Mouse (Mus musculus) MEL (cell line): ENCODE data around the gene Caskin1. TPM values are rescaled to one million over a fixed set of nuclear protein-coding genes. Genes with fewer than 3 reads are reported as not detected.

ENCODE experiments used
- DNase-seq: peaks from one replicate; pipeline ENCODE4 v3.0.0; 2011; ENCODE audit warnings: low read depth, low spot score
- H3K27ac ChIP-seq: 2 replicates; pipeline ENCODE4 v1.5.1; 2012; ENCODE audit warnings: low read depth, mild to moderate bottlenecking, control low read depth, low read length, moderate library complexity; ENCODE audit not compliant: control insufficient read depth
- H3K27me3 ChIP-seq, 2 experiments: fragments of 150-350 bp in 1 of 2; sonication (generic) in 1 of 2; 2 replicates each; pipeline ENCODE4 v1.6.1; 2012; ENCODE audit warnings: low read length in 2 of 2, mild to moderate bottlenecking in 2 of 2, improper control_type of control experiment in 1 of 2, moderate library complexity in 1 of 2; ENCODE audit not compliant: insufficient read depth in 2 of 2, control insufficient read depth in 1 of 2
- H3K36me3 ChIP-seq, 2 experiments: 2 replicates each; pipeline ENCODE4 v1.6.1; 2012 to 2014; ENCODE audit warnings: low read length in 2 of 2, improper control_type of control experiment in 1 of 2, inconsistent platforms in 1 of 2, mild to moderate bottlenecking in 1 of 2; ENCODE audit not compliant: insufficient read depth in 2 of 2, control insufficient read depth in 1 of 2
- H3K4me1 ChIP-seq, 2 experiments: fragments of 150-350 bp in 1 of 2; sonication (generic) in 1 of 2; 2 replicates each; pipeline ENCODE4 v1.6.1; 2012; ENCODE audit warnings: low read length in 2 of 2, improper control_type of control experiment in 1 of 2, mild to moderate bottlenecking in 1 of 2; ENCODE audit not compliant: insufficient read depth in 2 of 2, control insufficient read depth in 1 of 2
- H3K4me3 ChIP-seq, 2 experiments: fragments of 150-350 bp in 1 of 2; sonication (generic) in 1 of 2; 2 replicates each; pipeline ENCODE4 v1.5.1; 2012; ENCODE audit warnings: low read depth in 2 of 2, low read length in 2 of 2, mild to moderate bottlenecking in 2 of 2, moderate library complexity in 2 of 2, control low read depth in 1 of 2, improper control_type of control experiment in 1 of 2; ENCODE audit not compliant: control insufficient read depth in 1 of 2, insufficient read depth in 1 of 2
- H3K79me2 ChIP-seq: 2 replicates; pipeline ENCODE4 v1.6.1; 2012; ENCODE audit warnings: mild to moderate bottlenecking, low read length, moderate library complexity; ENCODE audit not compliant: control insufficient read depth, poor library complexity, insufficient read depth
- H3K9ac ChIP-seq: 2 replicates; pipeline ENCODE4 v1.6.1; 2012; ENCODE audit warnings: low read depth, mild to moderate bottlenecking, control low read depth, low read length, moderate library complexity; ENCODE audit not compliant: control insufficient read depth, poor library complexity, severe bottlenecking
- H3K9me3 ChIP-seq: fragments of 150-350 bp; sonication (generic); replicated peaks from 2 replicates; pipeline ENCODE4 v1.6.1; 2012; ENCODE audit warnings: mild to moderate bottlenecking, low read length, improper control_type of control experiment, moderate library complexity; ENCODE audit not compliant: insufficient read depth
- BHLHE40 ChIP-seq: IDR thresholded peaks from 2 replicates; pipeline ENCODE4 v1.6.1; 2012; ENCODE audit warnings: low read depth, mild to moderate bottlenecking, inconsistent platforms, low read length, improper control_type of control experiment, borderline replicate concordance
- CHD2 ChIP-seq: IDR thresholded peaks from 2 replicates; pipeline ENCODE4 v1.6.1; 2011; ENCODE audit warnings: low read length, improper control_type of control experiment
- E2F4 ChIP-seq: IDR thresholded peaks from 2 replicates; pipeline ENCODE4 v1.6.1; 2011; ENCODE audit warnings: low read depth, low read length, improper control_type of control experiment, borderline replicate concordance
- ELF1 ChIP-seq: IDR thresholded peaks from 2 replicates; pipeline ENCODE4 v1.6.1; 2014; ENCODE audit warnings: low read depth, mild to moderate bottlenecking, inconsistent platforms, low read length, improper control_type of control experiment, moderate library complexity
- EP300 ChIP-seq, 2 experiments: IDR thresholded peaks; 2 replicates each; pipeline ENCODE4 v1.6.1; 2011; ENCODE audit warnings: improper control_type of control experiment in 2 of 2, low read length in 2 of 2, low read depth in 1 of 2, mild to moderate bottlenecking in 1 of 2
- GABPA ChIP-seq: IDR thresholded peaks from 2 replicates; pipeline ENCODE4 v1.6.1; 2012; ENCODE audit warnings: low read depth, mild to moderate bottlenecking, inconsistent platforms, low read length, improper control_type of control experiment, moderate library complexity
- JUND ChIP-seq: IDR thresholded peaks from 2 replicates; pipeline ENCODE4 v1.6.1; 2011; ENCODE audit warnings: low read depth, mild to moderate bottlenecking, improper control_type of control experiment, low read length
- MAFK ChIP-seq: IDR thresholded peaks from 2 replicates; pipeline ENCODE4 v1.6.1; 2011; ENCODE audit warnings: low read depth, mild to moderate bottlenecking, low read length, improper control_type of control experiment, borderline replicate concordance
- MEF2A ChIP-seq: IDR thresholded peaks from 2 replicates; pipeline ENCODE4 v1.6.1; 2014; ENCODE audit warnings: low read depth, mild to moderate bottlenecking, inconsistent platforms, low read length, improper control_type of control experiment; ENCODE audit not compliant: poor library complexity, insufficient replicate concordance, severe bottlenecking; ENCODE audit errors: extremely low read depth
- MXI1 ChIP-seq: IDR thresholded peaks from 2 replicates; pipeline ENCODE4 v1.6.1; 2011; ENCODE audit warnings: mild to moderate bottlenecking, low read depth, low read length, improper control_type of control experiment
- NELFE ChIP-seq: IDR thresholded peaks from 2 replicates; pipeline ENCODE4 v1.6.1; 2011; ENCODE audit warnings: low read depth, low read length, improper control_type of control experiment
- NRF1 ChIP-seq: IDR thresholded peaks from 2 replicates; pipeline ENCODE4 v1.6.1; 2014; ENCODE audit warnings: low read depth, mild to moderate bottlenecking, inconsistent platforms, low read length, improper control_type of control experiment, moderate library complexity; ENCODE audit not compliant: poor library complexity, insufficient read depth, severe bottlenecking
- POLR2AphosphoS2 ChIP-seq: IDR thresholded peaks from 2 replicates; pipeline ENCODE4 v1.6.1; 2011; ENCODE audit warnings: low read length, improper control_type of control experiment
- POLR2AphosphoS5 ChIP-seq: IDR thresholded peaks from 2 replicates; pipeline ENCODE4 v1.6.1; 2012; ENCODE audit warnings: low read depth, borderline replicate concordance, mild to moderate bottlenecking, inconsistent platforms, low read length, moderate library complexity, mixed read lengths
- RAD21 ChIP-seq: IDR thresholded peaks from 2 replicates; pipeline ENCODE4 v1.6.1; 2011; ENCODE audit warnings: mild to moderate bottlenecking, low read depth, low read length, improper control_type of control experiment
- RCOR1 ChIP-seq: IDR thresholded peaks from 2 replicates; pipeline ENCODE4 v1.6.1; 2012; ENCODE audit warnings: low read depth, mild to moderate bottlenecking, inconsistent platforms, low read length, improper control_type of control experiment
- SIN3A ChIP-seq: IDR thresholded peaks from 2 replicates; pipeline ENCODE4 v1.6.1; 2012; ENCODE audit warnings: low read length, improper control_type of control experiment, inconsistent platforms
- TAL1 ChIP-seq: IDR thresholded peaks from 2 replicates; pipeline ENCODE4 v1.6.1; 2012; ENCODE audit warnings: mild to moderate bottlenecking, inconsistent platforms, low read length, moderate library complexity, mixed read lengths
- TBP ChIP-seq: IDR thresholded peaks from 2 replicates; pipeline ENCODE4 v1.8.0; 2011; ENCODE audit warnings: low read depth, low read length, improper control_type of control experiment
- ZKSCAN1 ChIP-seq: IDR thresholded peaks from 2 replicates; pipeline ENCODE4 v1.6.1; 2012; ENCODE audit warnings: low read depth, mild to moderate bottlenecking, inconsistent platforms, low read length, improper control_type of control experiment, moderate library complexity
- ZNF384 ChIP-seq: IDR thresholded peaks from 2 replicates; pipeline ENCODE4 v1.6.1; 2012; ENCODE audit warnings: low read depth, mild to moderate bottlenecking, inconsistent platforms, low read length, improper control_type of control experiment
- polyA plus RNA-seq, 2 experiments: library from polyadenylated mRNA; stranded (reverse) in 1 of 2; unstranded in 1 of 2; fragments of >175 nt in 1 of 2; fragments of >200 nt in 1 of 2; gene quantifications; 2 replicates each; pipeline versions ENCODE4 v1.2.1 to v1.2.4; 2012; ENCODE audit warnings: low replicate concordance in 2 of 2, low read depth in 1 of 2; ENCODE audit not compliant: insufficient read length in 2 of 2, insufficient read depth in 1 of 2, missing spikeins in 1 of 2
- total RNA-seq: library from RNA; depleted of rRNA; stranded (reverse); fragments of 300-350 nt; gene quantifications from 2 replicates; pipeline ENCODE4 v1.2.3, GENCODE M21; 2012

Gene Caskin1
- total and polyA plus RNA-seq, 3 experiments = 0.04 to 0.38 TPM; not detected in 1

DNA sequence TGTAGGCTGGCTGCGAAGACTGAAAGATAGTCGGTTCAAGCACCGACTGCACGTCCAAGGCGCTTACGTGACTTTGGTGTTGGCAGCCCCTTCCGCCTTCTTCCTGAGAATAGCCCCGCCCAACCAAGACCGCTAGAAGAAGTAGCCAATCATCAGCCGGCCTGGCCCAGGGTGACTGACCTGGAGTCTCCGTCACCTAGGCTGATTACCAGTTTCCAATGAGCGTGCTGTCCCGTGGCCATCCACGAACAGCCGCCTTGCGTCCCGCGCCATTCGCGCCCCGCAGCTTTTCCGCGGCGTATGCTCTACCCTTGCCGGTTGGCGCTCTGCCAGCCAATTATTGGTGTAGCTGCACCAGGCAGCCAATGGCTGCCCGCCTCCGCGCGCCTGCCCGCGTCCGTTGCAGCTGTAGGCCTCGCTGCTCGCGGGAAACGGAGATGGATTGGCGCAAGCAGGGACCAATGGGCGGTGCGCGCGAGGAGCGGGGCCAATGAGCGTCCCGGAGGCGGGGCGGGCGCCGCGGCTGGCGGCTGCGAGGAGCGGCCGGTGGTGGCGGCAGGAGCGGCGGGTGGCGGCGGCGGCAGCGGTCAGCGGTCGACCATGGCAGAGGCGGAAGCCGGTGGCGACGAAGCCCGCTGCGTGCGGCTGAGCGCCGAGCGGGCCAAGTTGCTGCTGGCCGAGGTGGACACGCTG is 18.3 kb upstream of the Caskin1 start, which contains the start of the genes E4f1 and Pgp (continued):
- TF ChIP-seq RAD21 (no peak), ELF1 (peak; percentile 80), EP300 (IDR thresholded peaks at IDR 0.05; ENCODE audit: low read depth in 1 of 2, low read length in 2 of 2) (no peak), ZKSCAN1 (no peak), E2F4 (peak; percentile 55; the same call in 1 of the 2 replicates), POLR2AphosphoS5 (no peak), TBP (peak; percentile 2; the same call in 1 of the 2 replicates), RCOR1 (no peak), ZNF384 (no peak), BHLHE40 (no peak), NELFE (peak; percentile 68), POLR2AphosphoS2 (peak; percentile 72; the same call in 1 of the 2 replicates), SIN3A (peak; percentile 65), JUND (no peak), NRF1 (peak; percentile 69), TAL1 (no peak), CHD2 (no peak), MEF2A (no peak), MXI1 (peak; percentile 30)

DNA sequence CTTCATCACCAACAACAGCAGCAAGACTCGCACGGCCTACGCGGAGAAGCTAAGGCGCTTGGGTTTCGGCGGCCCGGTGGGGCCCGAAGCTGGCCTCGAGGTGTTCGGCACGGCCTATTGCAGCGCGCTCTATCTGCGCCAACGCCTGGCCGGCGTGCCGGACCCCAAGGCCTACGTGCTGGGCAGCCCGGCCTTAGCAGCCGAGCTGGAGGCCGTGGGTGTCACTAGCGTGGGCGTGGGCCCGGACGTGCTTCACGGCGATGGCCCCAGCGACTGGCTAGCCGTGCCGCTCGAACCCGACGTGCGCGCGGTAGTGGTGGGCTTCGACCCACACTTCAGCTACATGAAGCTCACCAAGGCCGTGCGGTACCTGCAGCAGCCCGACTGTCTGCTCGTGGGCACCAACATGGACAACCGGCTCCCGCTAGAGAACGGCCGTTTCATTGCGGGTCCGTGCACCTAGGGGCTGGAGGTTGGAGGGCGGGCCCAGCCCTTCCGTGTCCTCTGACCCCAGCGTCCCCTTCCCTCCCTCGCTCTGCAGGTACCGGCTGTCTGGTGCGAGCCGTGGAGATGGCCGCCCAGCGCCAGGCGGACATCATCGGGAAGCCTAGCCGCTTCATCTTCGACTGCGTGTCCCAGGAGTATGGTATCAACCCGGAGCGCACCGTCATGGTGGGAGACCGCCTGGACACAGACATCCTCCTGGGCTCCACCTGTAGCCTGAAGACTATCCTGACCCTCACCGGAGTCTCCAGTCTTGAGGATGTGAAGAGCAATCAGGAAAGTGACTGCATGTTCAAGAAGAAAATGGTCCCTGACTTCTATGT is 17.5 kb upstream of the Caskin1 start:
- DNase-seq = peak; percentile 60
- peaks cover 0 to 8% of the 10 kb centered on the region in 2 experiments; a peak in 2 of 4 replicates for H3K36me3 ChIP-seq
- peak overlapping the region; percentile 70 to 97 for H3K4me3 ChIP-seq
- no peaks in the 10 kb centered on the region for H3K9me3 ChIP-seq
- H3K27me3 ChIP-seq = no peaks in the 10 kb centered on the region
- peaks cover 25% of the 10 kb centered on the region for H3K79me2 ChIP-seq
- peak overlapping the region; percentile 89 for H3K9ac ChIP-seq
- peak overlapping the region; percentile 67 for H3K27ac ChIP-seq
- no peak for TF ChIP-seq EP300 (IDR thresholded peaks at IDR 0.05; ENCODE audit: low read depth in 1 of 2, low read length in 2 of 2)
- TF ChIP-seq GABPA = no peak
- peak; percentile 27; the same call in 1 of the 2 replicates for TF ChIP-seq SIN3A
- TF ChIP-seq MAFK = no peak
- TF ChIP-seq MXI1 = 0 out of 2 replicates have a peak, but pooled peaks have one; percentile 33
- peaks cover 0 to 12% of the 10 kb centered on the region in 2 experiments; a peak in 3 of 4 replicates for H3K4me1 ChIP-seq
